Mouse (Mus musculus) cerebellum, postnatal 4 days (tissue): Measurements from ENCODE around the gene Hoxb8.

Experiments used
- DNase-seq, 2 experiments: peaks; one replicate each; pipeline ENCODE4 v3.0.0; 2022; ENCODE audit warnings: low spot score in 2 of 2, mixed read lengths in 1 of 2

The Hoxb8 gene

GRCm38 (mm10) chr11:96333241-96334001 is 51.7 kb downstream of the Hoxb8 start:
- DNase-seq: no peak

GRCm38 (mm10) chr11:96334002-96334364 is 52.3 kb downstream of the Hoxb8 start:
- DNase-seq: no peak
